Mouse (Mus musculus) midbrain, embryonic 11.5 days (tissue): ENCODE data around the gene Ppp1r37. TPM values are rescaled to one million over a fixed set of nuclear protein-coding genes. Genes with fewer than 3 reads are reported as not detected.

Experiments
- ATAC-seq: fragments of 200-750 bp; cut with Nextera tagmentation; 2 replicates; pipeline ENCODE4 v1.8.0; 2017; ENCODE audit warnings: moderate TSS enrichment, moderate library complexity; ENCODE audit not compliant: low FRiP score
- DNase-seq: peaks from one replicate; pipeline ENCODE4 v3.0.0; 2015; ENCODE audit warnings: low spot score; ENCODE audit errors: missing footprints
- H3K27ac ChIP-seq: fragments of 300-500 bp; sonication (generic); 2 replicates; pipeline ENCODE4 v1.5.1; 2014; ENCODE audit warnings: low read depth, low read length
- H3K27me3 ChIP-seq: fragments of 300-500 bp; sonication (generic); 2 replicates; pipeline ENCODE4 v1.6.1; 2014; ENCODE audit warnings: mild to moderate bottlenecking, low read length, moderate library complexity, mixed read lengths; ENCODE audit not compliant: control insufficient read depth, insufficient read depth
- H3K36me3 ChIP-seq: fragments of 300-500 bp; sonication (generic); 2 replicates; pipeline ENCODE4 v1.6.1; 2014; ENCODE audit warnings: mild to moderate bottlenecking, low read length, moderate library complexity, mixed read lengths; ENCODE audit not compliant: control insufficient read depth, insufficient read depth
- H3K4me1 ChIP-seq: fragments of 300-500 bp; sonication (generic); 2 replicates; pipeline ENCODE4 v1.6.1; 2014; ENCODE audit warnings: low read length; ENCODE audit not compliant: control insufficient read depth, insufficient read depth
- H3K4me2 ChIP-seq: fragments of 300-500 bp; sonication (generic); 2 replicates; pipeline ENCODE4 v1.6.1; 2014; ENCODE audit warnings: mild to moderate bottlenecking, moderate library complexity
- H3K4me3 ChIP-seq: fragments of 300-500 bp; sonication (generic); 2 replicates; pipeline ENCODE4 v1.5.1; 2014; ENCODE audit warnings: low read depth, low read length
- H3K9ac ChIP-seq: fragments of 300-500 bp; sonication (generic); 2 replicates; pipeline ENCODE4 v1.6.1; 2014; ENCODE audit warnings: low read length
- H3K9me3 ChIP-seq: fragments of 300-500 bp; sonication (generic); 2 replicates; pipeline ENCODE4 v1.6.1; 2016; ENCODE audit warnings: low read length; ENCODE audit not compliant: control insufficient read depth
- WGBS: fragments of 180-500 bp; shearing (Covaris S2); extraction: QIAGEN DNeasy Blood & Tissue Kit; methylation state at CpG from one replicate; pipeline ENCODE4 v1.1.7; 2014; 5-methylcytosine and 5-hydroxymethylcytosine counted together
- polyA plus RNA-seq: library from polyadenylated mRNA; unstranded; fragments of >200 nt; fragmentation: Nextera tagmentation; extraction: Ambion mirVana; gene quantifications from 2 replicates; pipeline ENCODE4 v1.2.1, GENCODE M21; 2014

The Ppp1r37 gene
- polyA plus RNA-seq, 1 experiment from 2014 or later, result 3.0 TPM

DNA sequence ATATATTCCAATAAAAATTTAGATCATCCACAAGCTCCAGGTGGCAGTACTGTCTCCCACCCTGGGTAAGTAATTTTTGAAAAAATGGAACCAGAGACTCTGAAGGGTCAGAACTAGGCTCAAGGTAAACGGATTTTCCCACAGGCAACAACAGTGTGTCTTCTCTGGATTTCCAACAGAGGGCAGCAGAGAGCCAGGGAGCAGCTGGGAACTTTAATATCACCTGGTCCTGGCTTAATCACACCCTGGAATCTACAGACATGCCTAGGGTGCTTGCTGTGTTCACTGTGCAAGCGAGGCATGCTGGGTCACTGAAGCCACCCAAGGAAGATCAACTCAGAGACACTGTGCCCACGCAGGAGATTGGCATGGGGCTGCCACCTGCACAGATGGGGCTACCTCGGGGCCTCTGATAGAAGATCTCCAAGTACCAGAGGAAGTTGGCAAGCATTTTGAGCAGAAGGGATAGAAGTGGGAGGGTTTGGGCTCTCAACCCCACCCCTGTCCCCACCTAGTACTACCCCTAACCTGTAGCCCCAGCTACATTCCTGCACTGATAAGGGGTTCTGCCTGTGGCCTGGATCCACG, 59.3 kb downstream of the Ppp1r37 start:
- Histone ChIP-seq H3K9me3 (no peaks in the 10 kb centered on the region), H3K4me3 (no peak overlapping the region), H3K36me3 (no peaks in the 10 kb centered on the region), H3K4me2 (no peak overlapping the region), H3K9ac (no peak overlapping the region), H3K27me3 (no peaks in the 10 kb centered on the region; the same call in 1 of the 2 replicates), H3K4me1 (peaks cover 14% of the 10 kb centered on the region), H3K27ac (no peak overlapping the region)
- no peak for DNase-seq
- no peak for ATAC-seq
- 40% methylated on average over 5 of the region's 5 CpGs for WGBS

GRCm38 (mm10) chr7:19501658-19502057, 61.2 kb downstream of the Ppp1r37 start:
- 76% methylated on average over 4 of the region's 4 CpGs for WGBS

GRCm38 (mm10) chr7:19500420-19501363, 62.2 kb downstream of the Ppp1r37 start:
- H3K9ac ChIP-seq, result no peak overlapping the region
- 76% methylated on average over 12 of the region's 12 CpGs for WGBS
- H3K4me3 ChIP-seq, result no peak overlapping the region
- no peaks in the 10 kb centered on the region for H3K9me3 ChIP-seq
- no peak overlapping the region for H3K4me2 ChIP-seq
- H3K4me1 ChIP-seq, result no peaks in the 10 kb centered on the region
- DNase-seq (no peak), ATAC-seq (no peak)
- H3K36me3 ChIP-seq, result no peaks in the 10 kb centered on the region
- H3K27me3 ChIP-seq, result no peaks in the 10 kb centered on the region
- H3K27ac ChIP-seq, result no peak overlapping the region

More at GRCm38 (mm10) chr7:19501658-19502057, 61.2 kb downstream of the Ppp1r37 start:
- no peaks in the 10 kb centered on the region for H3K36me3 ChIP-seq
- H3K9ac ChIP-seq, result no peak overlapping the region
- H3K9me3 ChIP-seq, result no peaks in the 10 kb centered on the region
- DNase-seq, result no peak
- H3K4me2 ChIP-seq, result no peak overlapping the region
- no peak for ATAC-seq
- no peak overlapping the region for H3K4me3 ChIP-seq
- no peaks in the 10 kb centered on the region; the same call in 1 of the 2 replicates for H3K27me3 ChIP-seq
- H3K27ac ChIP-seq, result no peak overlapping the region
- peaks cover 3% of the 10 kb centered on the region; the same call in 1 of the 2 replicates for H3K4me1 ChIP-seq

GRCm38 (mm10) chr7:19498326-19498725, 64.5 kb downstream of the Ppp1r37 start:
- Histone ChIP-seq H3K4me2 (no peak overlapping the region), H3K9ac (no peak overlapping the region), H3K4me1 (no peaks in the 10 kb centered on the region), H3K27me3 (peaks cover 1% of the 10 kb centered on the region; the same call in 1 of the 2 replicates), H3K4me3 (no peak overlapping the region), H3K36me3 (no peaks in the 10 kb centered on the region), H3K27ac (no peak overlapping the region), H3K9me3 (no peaks in the 10 kb centered on the region)
- DNase-seq (no peak), ATAC-seq (no peak)
- WGBS, result 88% methylated on average over 4 of the region's 4 CpGs

DNA sequence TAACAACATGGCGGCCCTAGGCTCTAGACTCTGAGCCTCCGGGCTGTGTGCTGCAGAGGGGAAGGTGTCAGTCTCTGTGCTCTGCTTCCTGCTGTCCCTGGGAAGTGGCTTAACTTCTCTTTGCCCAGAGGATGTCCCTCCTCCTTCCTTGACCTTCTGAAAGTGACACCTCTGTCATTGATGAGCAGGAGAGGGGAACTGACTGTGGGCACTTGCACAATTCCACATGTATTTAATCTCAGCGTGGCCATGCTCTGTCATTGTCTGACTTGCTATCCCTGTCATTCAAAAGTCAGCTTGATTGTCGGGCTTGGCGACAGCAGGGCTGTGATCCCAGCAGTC, 66.7 kb downstream of the Ppp1r37 start:
- H3K4me1 ChIP-seq, result no peaks in the 10 kb centered on the region
- H3K27ac ChIP-seq, result no peak overlapping the region
- WGBS, result 71% methylated on average over 5 of the region's 5 CpGs
- no peaks in the 10 kb centered on the region for H3K36me3 ChIP-seq
- H3K9me3 ChIP-seq, result no peaks in the 10 kb centered on the region
- peaks cover 13% of the 10 kb centered on the region for H3K27me3 ChIP-seq
- no peak overlapping the region for H3K4me2 ChIP-seq
- DNase-seq (no peak), ATAC-seq (no peak)
- H3K9ac ChIP-seq, result no peak overlapping the region
- H3K4me3 ChIP-seq, result no peak overlapping the region

DNA sequence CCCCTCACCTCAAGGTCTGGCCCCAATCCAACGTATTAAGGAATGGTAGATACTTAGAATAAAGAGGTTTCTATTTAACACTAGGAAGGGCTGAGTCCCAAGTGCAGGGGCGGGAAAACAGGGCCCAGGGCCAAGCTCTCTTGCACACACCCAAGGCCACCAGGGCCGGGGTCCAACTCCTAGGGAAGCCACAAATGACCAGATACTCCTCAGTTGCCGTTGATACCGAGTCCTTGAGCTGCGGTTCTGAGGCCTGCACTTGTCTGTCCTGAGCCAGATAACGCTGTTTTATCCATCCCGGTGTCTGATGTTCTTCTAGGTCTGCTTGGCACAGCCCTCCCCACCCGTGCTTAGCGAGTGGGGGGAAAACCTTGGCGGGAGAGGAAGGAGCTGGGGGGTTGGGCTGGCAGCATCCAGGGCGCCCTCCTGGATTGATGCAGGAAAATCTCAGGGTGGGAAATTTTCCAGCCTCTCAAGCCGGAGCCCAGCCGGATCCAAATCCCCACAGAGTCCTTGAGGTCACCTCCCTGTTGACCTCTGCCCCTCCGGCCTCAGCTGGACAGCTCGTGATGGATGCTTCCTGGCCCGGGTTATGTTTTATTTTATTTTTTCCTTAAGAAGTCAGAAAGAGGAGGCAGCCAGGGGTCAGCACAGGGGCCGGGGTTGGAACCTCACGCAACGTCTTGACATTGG, 67.2 kb downstream of the Ppp1r37 start:
- no peak overlapping the region for H3K27ac ChIP-seq
- no peak overlapping the region for H3K4me2 ChIP-seq
- H3K4me3 ChIP-seq, result no peak overlapping the region
- H3K4me1 ChIP-seq, result no peaks in the 10 kb centered on the region
- no peaks in the 10 kb centered on the region for H3K36me3 ChIP-seq
- WGBS, result 71% methylated on average over 20 of the region's 20 CpGs
- H3K9me3 ChIP-seq, result no peaks in the 10 kb centered on the region
- peaks cover 18% of the 10 kb centered on the region for H3K27me3 ChIP-seq
- no peak overlapping the region for H3K9ac ChIP-seq
- DNase-seq, result no peak
- no peak for ATAC-seq

DNA sequence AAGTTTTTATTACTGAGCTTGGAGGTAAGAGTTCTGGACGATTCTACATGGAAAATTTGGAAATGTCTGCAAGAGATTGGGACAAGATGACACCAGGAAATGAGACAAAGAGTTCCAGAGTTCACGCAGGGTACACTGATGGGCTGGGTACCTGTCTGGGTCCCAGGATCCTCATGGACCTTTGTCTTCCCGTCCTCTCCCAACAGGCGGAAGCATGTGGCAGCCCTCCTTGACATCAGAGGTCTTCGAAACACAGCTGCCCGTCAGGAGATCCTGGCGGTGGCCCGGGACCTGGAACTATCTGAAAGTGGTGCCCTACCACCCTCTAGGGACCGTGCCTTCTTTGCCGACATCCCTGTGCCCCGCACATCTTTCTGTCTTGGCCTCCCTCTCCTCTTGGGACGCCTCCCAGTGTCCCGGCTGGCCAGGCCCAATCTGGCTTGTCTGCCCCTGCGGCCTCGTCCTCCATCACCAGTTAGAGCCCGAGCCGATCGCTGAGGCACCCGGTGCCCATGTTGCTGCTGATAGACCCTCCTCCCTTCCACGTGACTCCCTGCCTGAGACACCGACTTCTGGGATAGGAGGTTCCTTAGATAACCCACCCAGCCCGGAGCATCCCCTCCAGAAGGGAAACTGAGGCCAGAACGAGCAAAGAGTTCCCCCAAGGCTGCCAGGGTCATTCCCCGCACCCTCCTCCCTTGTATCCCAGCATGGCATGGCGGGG, 68.0 kb downstream of the Ppp1r37 start:
- Histone ChIP-seq H3K27me3 (peaks cover 24% of the 10 kb centered on the region), H3K4me2 (no peak overlapping the region), H3K36me3 (no peaks in the 10 kb centered on the region), H3K4me1 (no peaks in the 10 kb centered on the region), H3K27ac (no peak overlapping the region), H3K4me3 (no peak overlapping the region), H3K9me3 (no peaks in the 10 kb centered on the region), H3K9ac (no peak overlapping the region)
- WGBS, result 82% methylated on average over 25 of the region's 25 CpGs
- DNase-seq, result no peak
- ATAC-seq, result no peak

- Histone ChIP-seq H3K4me2 (peak overlapping the region; percentile 31), H3K27me3 (peaks cover 45% of the 10 kb centered on the region), H3K36me3 (no peaks in the 10 kb centered on the region), H3K9me3 (no peaks in the 10 kb centered on the region), H3K4me3 (peak overlapping the region; percentile 8; the same call in 1 of the 2 replicates), H3K4me1 (no peaks in the 10 kb centered on the region), H3K27ac (no peak overlapping the region), H3K9ac (no peak overlapping the region)
- ATAC-seq (no peak), DNase-seq (no peak)
- WGBS, result 3% methylated on average over 26 of the region's 26 CpGs
Measured at GRCm38 (mm10) chr7:19491731-19492130, 71.1 kb downstream of the Ppp1r37 start.
